Mouse (Mus musculus) adrenal gland, postnatal 25 days (tissue): ENCODE results near the gene Fut9. TPM values are rescaled to one million over a fixed set of nuclear protein-coding genes. Genes with fewer than 3 reads are reported as not detected.

Experiments
- DNase-seq: peaks from one replicate; pipeline ENCODE4 v3.0.0; 2021; ENCODE audit warnings: mixed read lengths
- total RNA-seq: library from RNA; stranded (reverse); gene quantifications from 2 replicates; pipeline ENCODE4 v1.2.3, GENCODE M21; 2021

Fut9 gene
- total RNA-seq, 1 experiment from 2014 or later, result 0.27 TPM

GRCm38 (mm10) chr4:25645580-25645979 lies 154.5 kb downstream of the Fut9 start:
- DNase-seq, result no peak

DNA sequence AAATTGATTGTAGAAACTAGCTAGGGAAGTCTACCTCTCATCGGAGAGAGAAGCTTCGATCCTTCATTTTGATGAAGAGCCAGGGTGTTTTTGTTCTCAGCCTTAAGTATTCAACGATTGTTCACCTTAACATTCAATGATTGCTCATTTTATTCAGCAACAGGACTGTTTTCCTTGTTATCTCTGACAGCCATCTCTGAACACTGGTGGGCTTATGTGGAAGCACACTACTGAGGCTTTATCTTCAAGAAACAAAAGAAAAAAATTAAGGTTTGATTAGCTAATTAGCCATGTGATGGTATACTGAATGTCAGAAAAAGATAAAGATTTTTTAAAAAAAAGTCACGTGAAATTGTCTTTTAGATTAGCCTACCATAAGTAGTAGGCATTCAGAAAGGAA lies 158.1 kb downstream of the Fut9 start:
- no peak for DNase-seq

DNA sequence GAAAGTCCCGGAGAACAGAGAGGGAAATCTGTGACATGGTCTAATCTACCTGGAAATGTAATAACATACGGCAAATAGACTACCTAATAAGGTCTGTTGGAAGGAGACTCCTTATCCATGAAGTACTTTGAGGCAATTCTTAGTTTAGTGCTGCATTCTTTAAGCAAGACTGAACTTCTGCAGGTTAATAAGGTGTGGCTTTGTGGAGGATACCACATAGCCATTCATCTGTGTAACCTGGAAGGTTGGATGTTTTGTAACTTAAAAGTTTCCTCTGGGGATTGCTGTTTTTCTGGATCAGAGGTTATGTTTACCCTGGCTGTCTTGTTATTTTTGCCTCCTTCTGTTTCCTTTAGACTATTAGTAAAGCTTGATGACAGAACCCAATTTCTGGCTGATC lies 166.8 kb downstream of the Fut9 start:
- DNase-seq, result no peak

DNA sequence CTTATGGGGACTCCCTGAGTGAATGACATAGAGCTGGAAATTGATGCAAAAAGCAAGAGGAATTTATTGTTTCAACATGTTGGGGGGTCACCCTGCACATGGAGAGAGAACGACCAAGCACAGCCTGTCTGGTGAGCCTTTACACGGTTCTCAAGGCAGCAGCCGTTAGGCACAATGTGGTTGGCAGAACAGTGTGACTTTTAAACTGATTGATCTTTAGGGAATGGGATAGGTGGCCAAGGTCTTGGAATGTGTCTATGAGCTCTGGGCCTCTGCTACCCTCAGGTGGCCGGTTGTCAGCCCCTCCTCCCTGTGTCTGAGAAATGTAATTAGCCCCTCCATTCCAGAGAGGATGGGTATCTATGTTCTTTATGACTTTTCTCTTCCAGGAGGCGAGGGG lies 171.9 kb downstream of the Fut9 start:
- DNase-seq, result no peak

DNA sequence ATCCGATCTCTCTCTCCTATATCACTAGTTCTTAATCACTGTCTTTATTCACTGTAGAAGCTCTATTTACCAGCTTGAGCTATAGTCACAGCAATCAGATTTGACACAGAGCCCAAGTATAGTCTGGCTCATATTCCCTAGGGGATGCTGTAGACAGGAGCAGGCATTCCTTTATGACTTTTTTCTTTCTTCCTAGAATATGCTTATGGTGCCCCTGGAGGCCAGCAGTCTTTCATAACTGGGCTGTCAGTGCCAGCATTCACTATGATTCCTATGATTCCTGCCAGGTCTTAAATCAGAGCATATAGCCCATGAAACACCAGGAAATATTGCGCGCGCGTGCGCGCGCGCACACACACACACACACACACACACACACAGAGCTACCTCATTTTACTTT lies 172.6 kb downstream of the Fut9 start:
- no peak for DNase-seq

GRCm38 (mm10) chr4:25627039-25627438 lies 173.0 kb downstream of the Fut9 start:
- no peak for DNase-seq

GRCm38 (mm10) chr4:25623176-25623575 lies 176.9 kb downstream of the Fut9 start:
- no peak for DNase-seq

DNA sequence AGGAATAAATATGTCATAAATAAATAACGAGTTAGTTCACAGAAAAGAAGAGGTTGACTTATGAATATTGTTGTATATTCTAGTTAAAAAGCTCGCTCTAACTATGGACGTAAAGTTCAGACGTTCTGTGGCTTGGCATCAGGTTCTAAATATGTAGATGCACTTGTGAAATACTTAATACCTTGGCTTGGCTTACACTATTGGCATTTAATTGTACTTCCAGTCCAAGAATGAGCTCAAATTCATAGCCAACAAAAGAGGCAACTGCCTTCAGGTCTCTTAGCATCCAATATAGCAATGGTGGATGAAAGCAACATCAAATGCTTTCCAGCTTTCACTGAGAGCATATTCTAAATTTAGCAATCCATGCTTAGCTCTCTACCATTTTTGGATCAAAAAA lies 182.7 kb downstream of the Fut9 start:
- DNase-seq, result no peak

DNA sequence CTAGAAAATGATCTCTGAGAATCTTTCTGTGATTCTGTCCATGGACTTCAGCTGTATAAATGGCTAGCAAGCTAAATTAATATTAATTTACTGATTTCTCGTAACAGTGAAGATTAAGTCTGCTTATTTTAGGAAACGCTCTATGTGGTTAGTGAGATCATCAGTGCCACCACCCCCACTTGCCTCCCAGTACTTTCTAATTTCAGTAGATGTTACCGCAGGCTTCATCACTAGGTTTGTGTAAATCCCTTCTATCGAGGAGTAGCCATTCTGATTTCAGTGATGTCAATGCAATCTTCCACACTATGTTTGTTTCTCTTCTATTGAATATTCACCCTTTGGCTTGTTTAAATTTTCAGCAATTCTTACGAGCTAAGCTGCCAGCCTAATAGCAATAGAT lies 186.6 kb downstream of the Fut9 start:
- DNase-seq, result no peak

GRCm38 (mm10) chr4:25610481-25610880 lies 189.6 kb downstream of the Fut9 start:
- DNase-seq, result no peak

- DNase-seq, result no peak
These were observed 206.8 kb downstream of the Fut9 start for GRCm38 (mm10) chr4:25593218-25593617.
